Mouse (Mus musculus): ENCODE measurements around the gene Ank2.

Gene Ank2

DNA sequence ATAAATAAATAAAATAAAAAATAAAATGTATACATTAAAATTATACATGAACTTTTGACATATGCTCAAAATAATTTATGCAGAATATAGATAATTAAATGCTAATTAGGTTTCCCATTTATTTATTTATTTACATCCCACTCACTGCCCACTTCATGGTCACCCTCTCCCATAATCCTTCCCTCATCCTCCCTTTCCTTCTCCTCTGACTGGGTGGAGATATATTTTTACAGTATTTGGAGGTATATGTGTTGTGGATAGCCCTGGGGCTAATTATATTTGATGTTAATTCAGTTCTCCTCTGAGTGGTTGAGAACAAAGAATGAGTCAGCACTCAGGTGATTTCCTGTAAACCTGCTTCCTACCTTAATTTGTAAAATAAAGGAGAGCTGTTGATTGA is 582.8 kb downstream of the Ank2 start:
- DNase-seq (ENCODE audit: low spot score in 2 of 2), result no peak

DNA sequence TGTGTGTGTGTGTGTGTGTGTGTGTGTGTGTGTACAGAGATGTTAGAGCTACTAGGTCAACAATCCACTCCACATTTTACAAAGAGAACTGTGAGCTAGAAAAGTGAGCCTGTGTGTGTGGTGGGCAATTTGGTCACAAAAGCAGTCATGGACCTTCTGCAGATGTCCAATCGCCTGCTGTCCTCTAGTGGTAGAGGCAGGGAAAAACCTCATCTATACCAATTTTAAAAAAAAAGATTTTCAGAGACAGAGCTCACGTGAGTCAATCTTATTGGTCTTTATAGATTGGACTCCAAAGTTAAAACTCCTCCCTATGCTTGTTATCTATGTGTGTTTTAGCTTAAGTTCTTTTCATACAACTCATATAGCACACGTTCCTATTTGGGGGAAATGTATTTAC is 595.6 kb downstream of the Ank2 start:
- DNase-seq (ENCODE audit: low spot score in 2 of 2), result peak in 1 of 2 experiments; percentile 29

DNA sequence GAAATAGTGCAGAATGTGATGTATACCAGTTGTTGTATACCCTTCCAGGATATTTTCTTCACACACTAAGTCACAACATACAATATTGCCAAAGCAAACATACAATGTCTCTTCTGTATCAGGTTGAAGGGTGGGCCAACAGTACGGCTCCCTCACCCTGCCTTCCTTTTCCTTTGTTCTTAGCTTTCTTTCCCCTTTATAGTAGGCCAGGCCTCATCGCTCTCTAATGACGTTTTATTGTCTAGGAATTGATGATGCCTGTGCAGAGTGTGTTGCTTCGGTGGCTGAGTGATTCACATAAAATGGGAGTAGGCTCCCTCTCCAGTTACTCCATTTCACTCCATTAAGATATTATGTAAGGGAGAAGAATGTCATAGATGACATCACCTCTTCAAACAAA is 612.5 kb downstream of the Ank2 start:
- no peak for DNase-seq (ENCODE audit: low spot score in 2 of 2)

DNA sequence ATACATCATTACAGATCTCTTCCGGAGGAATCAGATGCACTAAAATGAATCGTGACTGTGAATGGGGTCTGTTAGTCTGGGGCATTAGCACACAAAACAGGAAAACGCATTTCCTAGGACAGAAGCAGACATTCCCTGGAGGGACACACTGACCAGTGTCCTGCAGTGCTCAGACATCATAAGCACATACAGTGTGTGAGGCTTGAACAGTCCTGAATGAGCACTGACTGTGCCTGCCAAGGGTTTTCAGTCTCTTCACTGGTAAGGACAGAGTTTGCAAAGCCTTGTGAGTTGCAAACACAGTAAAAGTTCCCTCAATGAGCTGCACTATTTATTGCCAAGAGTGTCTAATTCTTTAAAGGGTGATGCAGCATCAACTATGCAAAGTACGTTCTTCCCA is 613.1 kb downstream of the Ank2 start:
- DNase-seq (ENCODE audit: low spot score in 2 of 2), result no peak

DNA sequence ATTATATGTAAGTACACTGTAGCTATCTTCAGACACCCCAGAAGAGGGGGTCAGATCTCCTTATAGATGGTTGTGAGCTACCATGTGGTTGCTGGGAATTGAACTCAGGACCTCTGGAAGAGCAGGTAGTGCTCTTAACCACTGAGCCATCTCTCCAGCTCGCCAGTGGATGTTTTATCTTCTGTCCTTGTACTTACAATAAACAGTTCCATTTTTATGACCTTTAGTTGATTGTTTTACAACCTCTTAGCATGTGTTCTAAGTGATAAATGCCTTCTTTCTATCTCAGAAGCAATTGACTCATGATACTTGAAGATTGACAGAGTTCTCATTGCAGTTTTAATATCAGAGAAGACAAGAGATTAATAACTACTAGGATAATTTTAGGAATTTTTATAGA is 620.9 kb downstream of the Ank2 start:
- DNase-seq (ENCODE audit: low spot score in 2 of 2), result no peak
